Mouse (Mus musculus) kidney, embryonic 14.5 days (tissue): ENCODE measurements around the gene Csf2ra. TPM values are rescaled to one million over a fixed set of nuclear protein-coding genes. Genes with fewer than 3 reads are reported as not detected.
"Not testable (repeated sequence)": the region's sequence is repeated elsewhere in the genome, so short reads cannot be mapped to it uniquely, and the experiment has no call there.

Experiments used
- ATAC-seq: fragments of 200-750 bp; cut with Nextera tagmentation; 2 replicates; pipeline ENCODE4 v1.8.0; 2017; ENCODE audit warnings: moderate number of reproducible peaks, mild to moderate bottlenecking, moderate TSS enrichment, moderate library complexity; ENCODE audit not compliant: low FRiP score, low TSS enrichment
- H3K27ac ChIP-seq: fragments of 300-500 bp; sonication (generic); 2 replicates; pipeline ENCODE4 v1.5.1; 2014; ENCODE audit warnings: low read depth, mild to moderate bottlenecking, low read length, moderate library complexity, mixed read lengths
- H3K27me3 ChIP-seq: fragments of 300-500 bp; sonication (generic); 2 replicates; pipeline ENCODE4 v1.6.1; 2014; ENCODE audit warnings: mild to moderate bottlenecking, low read length; ENCODE audit not compliant: control insufficient read depth, insufficient read depth
- H3K36me3 ChIP-seq: fragments of 300-500 bp; sonication (generic); 2 replicates; pipeline ENCODE4 v1.6.1; 2014; ENCODE audit warnings: low read length, mixed read lengths; ENCODE audit not compliant: control insufficient read depth, insufficient read depth
- H3K4me1 ChIP-seq: fragments of 300-500 bp; sonication (generic); 2 replicates; pipeline ENCODE4 v1.6.1; 2014; ENCODE audit warnings: low read length, mixed read lengths; ENCODE audit not compliant: control insufficient read depth, insufficient read depth
- H3K4me2 ChIP-seq: fragments of 300-500 bp; sonication (generic); replicated peaks from 2 replicates; pipeline ENCODE4 v1.6.1; 2014; ENCODE audit warnings: low read depth, mild to moderate bottlenecking, low read length
- H3K4me3 ChIP-seq: fragments of 300-500 bp; sonication (generic); 2 replicates; pipeline ENCODE4 v1.5.1; 2014; ENCODE audit warnings: mild to moderate bottlenecking, low read length
- H3K9ac ChIP-seq: fragments of 300-500 bp; sonication (generic); 2 replicates; pipeline ENCODE4 v1.6.1; 2014; ENCODE audit warnings: low read depth, mild to moderate bottlenecking, low read length, moderate library complexity
- H3K9me3 ChIP-seq: fragments of 300-500 bp; sonication (generic); 2 replicates; pipeline ENCODE4 v1.6.1; 2016; ENCODE audit warnings: low read length; ENCODE audit not compliant: control insufficient read depth
- WGBS: fragments of 180-500 bp; shearing (Covaris S2); extraction: QIAGEN DNeasy Blood & Tissue Kit; methylation state at CpG from one replicate; pipeline ENCODE4 v1.1.7; 2014; 5-methylcytosine and 5-hydroxymethylcytosine counted together
- polyA plus RNA-seq: library from polyadenylated mRNA; unstranded; fragments of >200 nt; fragmentation: Nextera tagmentation; extraction: Ambion mirVana; gene quantifications from 2 replicates; pipeline ENCODE4 v1.2.1, GENCODE M21; 2014

Gene Csf2ra
- polyA plus RNA-seq, 1 experiment from 2014 or later = 36.8 TPM

GRCm38 (mm10) chr19:61261241-61261640, 33.0 kb upstream of the Csf2ra start:
- H3K4me1 ChIP-seq = no peaks in the 10 kb centered on the region
- no peaks in the 10 kb centered on the region for H3K9me3 ChIP-seq
- no peak overlapping the region for H3K4me2 ChIP-seq
- no peak for ATAC-seq
- no peak overlapping the region for H3K9ac ChIP-seq
- H3K4me3 ChIP-seq = no peak overlapping the region
- H3K36me3 ChIP-seq = no peaks in the 10 kb centered on the region
- WGBS = 90% methylated on average over 1 of the region's 1 CpGs
- no peak overlapping the region for H3K27ac ChIP-seq
- H3K27me3 ChIP-seq = no peaks in the 10 kb centered on the region

DNA sequence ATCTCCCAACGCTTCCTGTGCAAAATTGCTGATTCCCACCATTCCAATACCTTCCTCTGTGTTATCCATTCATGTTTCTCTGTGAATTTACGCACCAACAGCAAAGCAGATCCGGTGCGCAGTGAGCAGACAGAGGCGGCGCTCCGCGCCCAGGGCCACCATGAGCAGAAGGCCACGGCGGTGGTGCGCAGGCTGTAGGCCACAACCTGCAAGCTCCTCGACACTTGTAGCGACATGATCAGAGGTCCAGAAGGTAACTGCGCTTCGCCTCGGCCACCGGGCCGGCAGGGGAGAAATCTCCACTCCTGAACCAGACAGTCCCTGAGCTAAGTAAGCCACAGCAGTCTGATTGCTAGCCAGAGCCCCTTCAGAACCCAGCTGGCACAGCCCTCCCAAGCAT, 29.5 kb upstream of the Csf2ra start:
- H3K27me3 ChIP-seq = no peaks in the 10 kb centered on the region
- H3K4me3 ChIP-seq = no peak overlapping the region

DNA sequence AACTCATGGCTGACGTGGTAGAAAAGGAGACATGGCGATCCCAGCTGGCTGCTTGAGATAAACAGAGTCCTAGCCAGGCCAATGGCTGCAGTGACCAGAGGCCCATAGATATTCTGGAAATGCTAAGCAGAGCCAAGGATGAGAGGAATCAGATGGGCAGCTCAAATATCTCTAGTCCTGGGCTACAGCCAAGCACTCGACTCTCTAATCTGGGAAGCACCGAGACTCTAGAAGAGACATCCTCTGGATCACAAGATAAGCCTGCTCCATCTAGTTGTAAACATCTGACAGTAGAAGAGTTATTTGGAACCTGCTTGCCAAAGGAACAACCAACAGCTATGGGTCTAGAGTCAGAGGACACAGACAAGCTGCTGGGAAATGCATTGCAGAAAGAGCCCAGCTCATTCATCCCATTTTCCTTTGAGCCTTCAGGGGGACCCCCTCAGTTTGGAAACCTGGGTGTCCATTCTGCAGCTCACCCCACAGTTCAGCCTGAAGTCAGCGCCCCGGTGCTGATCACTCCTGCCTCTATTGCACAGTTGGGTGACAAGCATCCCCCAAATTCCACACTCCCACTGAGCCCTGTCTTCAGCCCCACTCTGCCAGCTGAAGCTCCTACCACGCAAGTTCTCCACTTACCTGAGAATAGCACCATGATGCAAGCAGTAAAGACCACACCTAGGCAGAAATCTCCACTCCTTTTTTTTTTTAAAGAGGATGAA, 28.1 kb upstream of the Csf2ra start:
- no peak for ATAC-seq
- H3K4me3 ChIP-seq = no peak overlapping the region
- H3K9me3 ChIP-seq = peaks cover 4% of the 10 kb centered on the region; the same call in 1 of the 2 replicates
- H3K27ac ChIP-seq = no peak overlapping the region
- H3K9ac ChIP-seq = no peak overlapping the region
- no peaks in the 10 kb centered on the region for H3K4me1 ChIP-seq
- 84% methylated on average over 7 of the region's 7 CpGs for WGBS
- H3K27me3 ChIP-seq = no peaks in the 10 kb centered on the region
- H3K4me2 ChIP-seq = no peak overlapping the region
- H3K36me3 ChIP-seq = no peaks in the 10 kb centered on the region

More for the DNA sequence above, 29.5 kb upstream of the Csf2ra start:
- WGBS = 94% methylated on average over 18 of the region's 18 CpGs
- Histone ChIP-seq H3K4me2 (no peak overlapping the region), H3K9ac (no peak overlapping the region), H3K36me3 (no peaks in the 10 kb centered on the region), H3K9me3 (peaks cover 4% of the 10 kb centered on the region; the same call in 1 of the 2 replicates), H3K4me1 (no peaks in the 10 kb centered on the region), H3K27ac (no peak overlapping the region)
- ATAC-seq = no peak

DNA sequence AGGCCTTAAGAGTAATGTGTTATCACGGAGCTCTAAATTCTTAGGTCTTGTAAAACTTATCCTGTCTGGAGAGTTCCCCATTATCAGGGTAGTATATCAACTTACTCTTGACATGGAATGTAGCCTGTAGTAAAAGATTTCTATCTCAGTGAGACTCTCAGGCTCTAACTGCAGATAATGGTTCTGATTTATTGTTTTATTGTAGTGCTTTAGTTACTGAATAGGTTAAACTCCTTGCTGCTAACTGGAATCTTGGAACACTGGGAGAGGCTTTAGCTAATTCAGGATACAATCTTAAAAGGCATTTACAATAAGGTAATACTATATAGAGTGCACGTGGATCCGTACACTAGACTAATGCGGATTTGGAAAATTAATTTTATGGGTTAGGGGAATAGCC, 19.1 kb upstream of the Csf2ra start:
- not testable (repeated sequence) for ATAC-seq, H3K27ac ChIP-seq
- WGBS = 50% methylated on average over 4 of the region's 4 CpGs

GRCm38 (mm10) chr19:61244721-61245436, 16.6 kb upstream of the Csf2ra start:
- WGBS = 82% methylated on average over 5 of the region's 5 CpGs
- Histone ChIP-seq H3K27ac (no peak overlapping the region), H3K36me3 (no peaks in the 10 kb centered on the region), H3K9ac (no peak overlapping the region), H3K4me1 (no peaks in the 10 kb centered on the region), H3K27me3 (no peaks in the 10 kb centered on the region), H3K4me2 (no peak overlapping the region), H3K9me3 (no peaks in the 10 kb centered on the region), H3K4me3 (no peak overlapping the region)
- ATAC-seq = no peak

More for the DNA sequence above, 19.1 kb upstream of the Csf2ra start:
- H3K4me3 ChIP-seq, H3K4me1 ChIP-seq, H3K4me2 ChIP-seq, H3K9ac ChIP-seq, H3K9me3 ChIP-seq, H3K27me3 ChIP-seq, H3K36me3 ChIP-seq: not testable (repeated sequence)

GRCm38 (mm10) chr19:61237967-61238366, 9.7 kb upstream of the Csf2ra start:
- 81% methylated on average over 2 of the region's 2 CpGs for WGBS

GRCm38 (mm10) chr19:61234532-61234931, 6.3 kb upstream of the Csf2ra start:
- ATAC-seq = no peak; the same call in 1 of the 2 replicates
- 29% methylated on average over 5 of the region's 5 CpGs for WGBS

More at GRCm38 (mm10) chr19:61237967-61238366, 9.7 kb upstream of the Csf2ra start:
- Histone ChIP-seq H3K4me3 (no peak overlapping the region), H3K4me2 (no peak overlapping the region), H3K27ac (no peak overlapping the region), H3K9me3 (no peaks in the 10 kb centered on the region), H3K4me1 (no peaks in the 10 kb centered on the region), H3K36me3 (no peaks in the 10 kb centered on the region), H3K27me3 (no peaks in the 10 kb centered on the region), H3K9ac (no peak overlapping the region)
- ATAC-seq = no peak

GRCm38 (mm10) chr19:61226928-61227854, 1.0 kb downstream of the Csf2ra start:
- no peaks in the 10 kb centered on the region for H3K36me3 ChIP-seq
- peak overlapping the region; percentile 45 for H3K9ac ChIP-seq
- peak overlapping the region; percentile 59 for H3K4me2 ChIP-seq
- no peaks in the 10 kb centered on the region for H3K9me3 ChIP-seq
- peak; percentile 87 for ATAC-seq
- peak overlapping the region; percentile 96 for H3K27ac ChIP-seq
- WGBS = 5% methylated on average over 65 of the region's 71 CpGs
- no peaks in the 10 kb centered on the region for H3K4me1 ChIP-seq
- no peaks in the 10 kb centered on the region for H3K27me3 ChIP-seq
- H3K4me3 ChIP-seq = peak overlapping the region; percentile 61

More at GRCm38 (mm10) chr19:61234532-61234931, 6.3 kb upstream of the Csf2ra start:
- H3K4me1 ChIP-seq = no peaks in the 10 kb centered on the region
- no peak overlapping the region for H3K9ac ChIP-seq
- H3K27ac ChIP-seq = no peak overlapping the region
- no peaks in the 10 kb centered on the region for H3K36me3 ChIP-seq
- no peaks in the 10 kb centered on the region for H3K27me3 ChIP-seq
- no peak overlapping the region for H3K4me2 ChIP-seq
- H3K4me3 ChIP-seq = no peak overlapping the region
- H3K9me3 ChIP-seq = no peaks in the 10 kb centered on the region
